Mouse (Mus musculus): ENCODE data around the gene Bax.

GRCm38 (mm10) chr7:45451344-45451982, 15.2 kb downstream of the Bax start:
- TF ChIP-seq CTCF (IDR thresholded peaks at IDR 0.05; ENCODE audit: low read depth, low read length) (peak; percentile 54), POLR2A (IDR thresholded peaks at IDR 0.05; ENCODE audit: borderline replicate concordance, low read depth, low read length) (no peak)

Data from bone marrow macrophage, adult 2 months (primary cell).